Mouse (Mus musculus) urinary bladder, postnatal 4 days (tissue): ENCODE results near the gene Pfdn2.
"Not testable (repeated sequence)": the region's sequence is repeated elsewhere in the genome, so short reads cannot be mapped to it uniquely, and the experiment has no call there.

Experiments
- DNase-seq, 2 experiments: peaks; one replicate each; pipeline ENCODE4 v3.0.0; 2021 to 2022; ENCODE audit warnings: low spot score in 2 of 2

Gene Pfdn2

GRCm38 (mm10) chr1:171345225-171346094 is at the start of gene Pfdn2, which contains the start of gene Nit1:
Gene Pfdn2, plus strand, starts transcription at chr1:171345670.
Gene Nit1, minus strand, starts transcription at chr1:171345646.
- peak; percentile 85 to 93 for DNase-seq

- DNase-seq, result no peak
Observed at GRCm38 (mm10) chr1:171298226-171298625, 47.2 kb upstream of the Pfdn2 start.

GRCm38 (mm10) chr1:171306157-171306556 is 39.3 kb upstream of the Pfdn2 start:
- not testable (repeated sequence) for DNase-seq

- DNase-seq, result no peak
Observed at GRCm38 (mm10) chr1:171309321-171309720, 36.1 kb upstream of the Pfdn2 start.

GRCm38 (mm10) chr1:171319748-171320147 is 25.7 kb upstream of the Pfdn2 start:
- no peak for DNase-seq

- no peak for DNase-seq
Observed at GRCm38 (mm10) chr1:171320151-171320550, 25.3 kb upstream of the Pfdn2 start.

GRCm38 (mm10) chr1:171321415-171321814 is 24.1 kb upstream of the Pfdn2 start:
- DNase-seq, result no peak

- DNase-seq, result no peak
Observed at GRCm38 (mm10) chr1:171322012-171322411, 23.5 kb upstream of the Pfdn2 start.

GRCm38 (mm10) chr1:171325571-171325970 is 19.9 kb upstream of the Pfdn2 start:
- DNase-seq, result no peak

GRCm38 (mm10) chr1:171326588-171326987 is 18.9 kb upstream of the Pfdn2 start:
- not testable (repeated sequence) for DNase-seq

GRCm38 (mm10) chr1:171328244-171328643 is 17.2 kb upstream of the Pfdn2 start:
- DNase-seq, result no peak

GRCm38 (mm10) chr1:171328839-171329432 is 16.5 kb upstream of the Pfdn2 start, which contains the start of gene Dedd:
Gene Dedd, plus strand, starts transcription at chr1:171329145.
- peak; percentile 87 to 91 for DNase-seq

GRCm38 (mm10) chr1:171329433-171330215 is 15.8 kb upstream of the Pfdn2 start:
- DNase-seq, result peak in 1 of 2 experiments; percentile 83

GRCm38 (mm10) chr1:171330216-171330560 is 15.3 kb upstream of the Pfdn2 start:
- no peak for DNase-seq

- no peak for DNase-seq
Observed at GRCm38 (mm10) chr1:171342262-171343207, 2.9 kb upstream of the Pfdn2 start.

GRCm38 (mm10) chr1:171343922-171344677 is 1.4 kb upstream of the Pfdn2 start:
- no peak for DNase-seq

GRCm38 (mm10) chr1:171344715-171345114 is 755 bp upstream of the Pfdn2 start:
- no peak for DNase-seq

GRCm38 (mm10) chr1:171346095-171346450 is 603 bp downstream of the Pfdn2 start:
- no peak for DNase-seq

- no peak for DNase-seq
Observed at GRCm38 (mm10) chr1:171348665-171349064, 3.2 kb downstream of the Pfdn2 start.

- no peak for DNase-seq
Observed at GRCm38 (mm10) chr1:171349210-171349609, 3.7 kb downstream of the Pfdn2 start.
